13 mouse cellular contexts compared by ENCODE assay signal in the genomic region with DNA sequence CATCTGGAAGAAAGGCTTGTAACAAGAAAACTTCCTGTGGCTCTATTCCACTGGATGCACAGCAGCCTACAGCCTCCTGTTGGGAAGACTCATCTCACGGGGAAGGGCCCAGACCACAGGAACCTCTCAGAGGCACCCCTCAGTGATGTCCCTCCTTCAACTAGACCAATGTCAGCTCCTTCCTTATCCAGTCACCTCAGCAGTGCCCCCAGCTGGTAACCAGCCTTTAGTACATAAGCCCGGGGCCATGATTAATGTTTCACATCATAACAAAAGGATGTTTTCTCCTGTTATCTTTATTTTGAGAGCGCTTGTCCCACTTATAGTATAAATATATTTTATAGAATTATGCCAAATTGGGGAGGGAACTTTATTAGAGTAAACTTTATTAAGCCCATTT.
A peak's percentile ranks its signal among the peaks of the same experiment; 100 is the strongest.
DNase-seq lines count a peak whose midpoint lies in the region; ATAC-seq and TF ChIP-seq lines count a peak whose summit lies in the region.
"Had no signal": no experiment of that assay in that cellular context is flagged by ENCODE, and none has a peak within 500 bp of the region (broad histone marks: within the 10 kb centered on the region; RNA-seq: fewer than 3 reads in every experiment).

No protein-coding gene starts in this region.

- H3K79me2 ChIP-seq in heart, adult 2 months (replicated peaks; ENCODE audit: control insufficient read depth, insufficient read depth, low read length): no peaks in the 10 kb centered on the region

- H3K9me3 ChIP-seq in heart, embryonic 11.5 days (replicated peaks; ENCODE audit: control insufficient read depth, low read length): no peaks in the 10 kb centered on the region
- no peaks in the 10 kb centered on the region for H3K9me3 ChIP-seq in midbrain, embryonic 11.5 days (ENCODE audit: control insufficient read depth, low read length)
- H3K9me3 ChIP-seq in midbrain, postnatal 0 days (ENCODE audit: low read length): no peaks in the 10 kb centered on the region
- H3K9me3 ChIP-seq in forebrain, embryonic 14.5 days (replicated peaks; ENCODE audit: control insufficient read depth, low read length): no peaks in the 10 kb centered on the region
- H3K9me3 ChIP-seq: embryonic facial prominence, embryonic 12.5 days; forebrain, embryonic 15.5 days; G1E; heart, embryonic 13.5 days had no signal

- H3K9ac ChIP-seq in heart, adult 2 months (ENCODE audit: low read depth, low read length): no peak overlapping the region
- H3K9ac ChIP-seq in heart, embryonic 11.5 days (ENCODE audit: low read depth, low read length): no peak overlapping the region
- no peak overlapping the region for H3K9ac ChIP-seq in midbrain, embryonic 11.5 days (ENCODE audit: low read length)
- H3K9ac ChIP-seq in midbrain, postnatal 0 days (replicated peaks; ENCODE audit: low read length, poor library complexity, severe bottlenecking): no peak overlapping the region
- no peak overlapping the region for H3K9ac ChIP-seq in forebrain, embryonic 14.5 days (ENCODE audit: low read length)
- H3K9ac ChIP-seq: embryonic facial prominence, embryonic 12.5 days; forebrain, embryonic 15.5 days; heart, embryonic 13.5 days had no signal

- no peak overlapping the region for H3K27ac ChIP-seq in heart, adult 2 months
- no peak overlapping the region for H3K27ac ChIP-seq in heart, embryonic 11.5 days (ENCODE audit: low read depth, low read length)
- H3K27ac ChIP-seq in midbrain, embryonic 11.5 days (ENCODE audit: low read depth, low read length): no peak overlapping the region
- no peak overlapping the region for H3K27ac ChIP-seq in midbrain, postnatal 0 days (ENCODE audit: low read depth, low read length)
- no peak overlapping the region for H3K27ac ChIP-seq in forebrain, embryonic 14.5 days (ENCODE audit: low read depth, low read length)
- H3K27ac ChIP-seq: embryonic facial prominence, embryonic 12.5 days; forebrain, embryonic 15.5 days; heart, embryonic 13.5 days had no signal

- WGBS in heart, adult 2 months: 93% methylated on average over 3 of the region's 3 CpGs
- whole genome bisulfite sequencing in heart, embryonic 11.5 days (ENCODE audit: insufficient replicate concordance): 81% methylated on average over 3 of the region's 3 CpGs
- 93% methylated on average over 3 of the region's 3 CpGs for WGBS in midbrain, embryonic 11.5 days
- 91% methylated on average over 3 of the region's 3 CpGs for WGBS in midbrain, postnatal 0 days
- WGBS in forebrain, embryonic 14.5 days: 92% methylated on average over 3 of the region's 3 CpGs

- peaks cover 2% of the 10 kb centered on the region for H3K4me1 ChIP-seq in heart, adult 2 months (ENCODE audit: control insufficient read depth, insufficient read depth, low read length)
- no peaks in the 10 kb centered on the region for H3K4me1 ChIP-seq in heart, embryonic 11.5 days (ENCODE audit: control insufficient read depth, insufficient read depth, low read length)
- no peaks in the 10 kb centered on the region for H3K4me1 ChIP-seq in midbrain, embryonic 11.5 days (ENCODE audit: control insufficient read depth, insufficient read depth, low read length)
- H3K4me1 ChIP-seq in midbrain, postnatal 0 days (ENCODE audit: insufficient read depth, low read length): no peaks in the 10 kb centered on the region
- no peaks in the 10 kb centered on the region for H3K4me1 ChIP-seq in forebrain, embryonic 14.5 days (ENCODE audit: control insufficient read depth, insufficient read depth, low read length)
- H3K4me1 ChIP-seq: forebrain, embryonic 15.5 days had no signal

- no peak for TF ChIP-seq EP300 in heart, adult 2 months (IDR thresholded peaks at IDR 0.05; ENCODE audit: insufficient read depth, low read depth, low read length)

- no peak overlapping the region for H3K4me3 ChIP-seq in heart, adult 2 months
- H3K4me3 ChIP-seq in heart, embryonic 11.5 days (ENCODE audit: low read depth, low read length): no peak overlapping the region
- H3K4me3 ChIP-seq in midbrain, embryonic 11.5 days (ENCODE audit: low read depth, low read length): no peak overlapping the region
- H3K4me3 ChIP-seq in midbrain, postnatal 0 days (ENCODE audit: low read depth, low read length): no peak overlapping the region
- H3K4me3 ChIP-seq in forebrain, embryonic 14.5 days (ENCODE audit: low read depth, low read length): no peak overlapping the region
- H3K4me3 ChIP-seq: embryonic facial prominence, embryonic 12.5 days; forebrain, embryonic 15.5 days; heart, embryonic 13.5 days had no signal

- no peaks in the 10 kb centered on the region for H3K27me3 ChIP-seq in heart, adult 2 months (ENCODE audit: control insufficient read depth, insufficient read depth, low read length)
- no peaks in the 10 kb centered on the region for H3K27me3 ChIP-seq in heart, embryonic 11.5 days (ENCODE audit: control insufficient read depth, insufficient read depth, low read length)
- no peaks in the 10 kb centered on the region for H3K27me3 ChIP-seq in midbrain, embryonic 11.5 days (ENCODE audit: control insufficient read depth, insufficient read depth, low read length)
- no peaks in the 10 kb centered on the region for H3K27me3 ChIP-seq in midbrain, postnatal 0 days (ENCODE audit: insufficient read depth, low read length)
- no peaks in the 10 kb centered on the region for H3K27me3 ChIP-seq in forebrain, embryonic 14.5 days (replicated peaks; ENCODE audit: control insufficient read depth, insufficient read depth, low read length)
- H3K27me3 ChIP-seq: embryonic facial prominence, embryonic 12.5 days; forebrain, embryonic 15.5 days; heart, embryonic 13.5 days had no signal

- no peaks in the 10 kb centered on the region; the same call in 1 of the 2 replicates for H3K36me3 ChIP-seq in heart, adult 2 months (ENCODE audit: control insufficient read depth, insufficient read depth, low read length)
- no peaks in the 10 kb centered on the region for H3K36me3 ChIP-seq in heart, embryonic 11.5 days (ENCODE audit: control insufficient read depth, insufficient read depth, low read length)
- H3K36me3 ChIP-seq in midbrain, embryonic 11.5 days (ENCODE audit: control insufficient read depth, insufficient read depth, low read length): no peaks in the 10 kb centered on the region
- no peaks in the 10 kb centered on the region for H3K36me3 ChIP-seq in midbrain, postnatal 0 days (ENCODE audit: insufficient read depth, low read length)
- H3K36me3 ChIP-seq in forebrain, embryonic 14.5 days (ENCODE audit: control insufficient read depth, insufficient read depth, low read length): no peaks in the 10 kb centered on the region
- H3K36me3 ChIP-seq: embryonic facial prominence, embryonic 12.5 days; forebrain, embryonic 15.5 days had no signal

- no peak for TF ChIP-seq POLR2A in heart, adult 2 months (IDR thresholded peaks at IDR 0.05; ENCODE audit: insufficient read depth, low read depth, low read length)

- DNase-seq in heart, adult 2 months: no peak
- DNase-seq in midbrain, embryonic 11.5 days (ENCODE audit: low spot score, missing footprints): peak; percentile 51
- DNase-seq in midbrain, postnatal 0 days (ENCODE audit: low spot score): no peak
- peak; percentile 17 for DNase-seq in adipocyte (ENCODE audit: low spot score)
- peak; percentile 12 for DNase-seq in thymus, postnatal 25 days
- DNase-seq in right cerebral cortex, postnatal 14 days: no peak
- no peak for DNase-seq in forebrain, embryonic 14.5 days (ENCODE audit: low spot score)

- intact Hi-C loops in heart, adult 2 months (cut with DNase I): no loop called here

- ATAC-seq in heart, embryonic 11.5 days (replicated peaks; ENCODE audit: insufficient number of reproducible peaks, low FRiP score, low TSS enrichment): no peak
- no peak for ATAC-seq in midbrain, embryonic 11.5 days (ENCODE audit: low FRiP score)
- no peak for ATAC-seq in midbrain, postnatal 0 days (ENCODE audit: low FRiP score)
- no peak for ATAC-seq in forebrain, embryonic 14.5 days
- ATAC-seq: forebrain, embryonic 15.5 days; hindbrain, embryonic 16.5 days had no signal

- TF ChIP-seq CTCF in heart, adult 2 months (IDR thresholded peaks at IDR 0.05): peak; percentile 45
- TF ChIP-seq CTCF in midbrain, postnatal 0 days (IDR thresholded peaks at IDR 0.05): no peak

- H3K4me2 ChIP-seq in heart, embryonic 11.5 days: no peak overlapping the region
- H3K4me2 ChIP-seq in midbrain, embryonic 11.5 days: no peak overlapping the region
- H3K4me2 ChIP-seq in midbrain, postnatal 0 days (ENCODE audit: low read depth, low read length, poor library complexity, severe bottlenecking): no peak overlapping the region
- H3K4me2 ChIP-seq in forebrain, embryonic 14.5 days (ENCODE audit: low read length): no peak overlapping the region
- H3K4me2 ChIP-seq: embryonic facial prominence, embryonic 12.5 days; forebrain, embryonic 15.5 days; heart, embryonic 13.5 days had no signal

Comparison
In these comparisons a context has a peak if more than half of its experiments do, and no peak if none do; other contexts are left out.
1. DNase-seq: peak in midbrain, embryonic 11.5 days (single experiment), adipocyte (single experiment) and thymus, postnatal 25 days (single experiment); none in heart, adult 2 months (0 of 2), midbrain, postnatal 0 days (single experiment), right cerebral cortex, postnatal 14 days (single experiment) and forebrain, embryonic 14.5 days (single experiment).